Mouse (Mus musculus): ENCODE data around the gene AW209491.

DNA sequence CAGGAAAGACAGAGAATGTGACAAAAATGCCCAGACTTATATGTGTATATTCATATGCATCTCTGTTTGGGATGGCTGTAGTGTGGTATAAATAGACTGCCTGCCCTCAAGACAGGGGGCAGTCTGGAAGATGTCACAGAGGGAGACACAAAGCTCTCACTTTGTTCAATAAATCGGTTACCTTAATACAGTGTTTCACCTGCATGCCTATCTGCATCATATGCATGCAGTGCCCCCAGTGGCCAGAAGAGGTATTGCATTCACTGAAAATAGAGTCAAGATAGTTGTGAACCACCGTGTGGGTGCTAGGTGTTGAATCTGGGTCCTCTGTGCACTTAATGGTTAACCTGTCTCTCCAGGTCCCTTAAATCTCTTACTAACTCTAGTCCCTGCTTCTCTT is 11.2 kb upstream of the AW209491 start:
- TF ChIP-seq CTCF (IDR thresholded peaks at IDR 0.05; ENCODE audit: low read depth, low read length) (no peak), POLR2A (IDR thresholded peaks at IDR 0.05; ENCODE audit: borderline replicate concordance, low read depth, low read length) (no peak)

Data from bone marrow macrophage, adult 2 months (primary cell).